Mouse (Mus musculus): Measurements from ENCODE around the gene Pbp2.
A peak's percentile ranks its signal among the peaks of the same experiment; 100 is the strongest.

The Pbp2 gene

DNA sequence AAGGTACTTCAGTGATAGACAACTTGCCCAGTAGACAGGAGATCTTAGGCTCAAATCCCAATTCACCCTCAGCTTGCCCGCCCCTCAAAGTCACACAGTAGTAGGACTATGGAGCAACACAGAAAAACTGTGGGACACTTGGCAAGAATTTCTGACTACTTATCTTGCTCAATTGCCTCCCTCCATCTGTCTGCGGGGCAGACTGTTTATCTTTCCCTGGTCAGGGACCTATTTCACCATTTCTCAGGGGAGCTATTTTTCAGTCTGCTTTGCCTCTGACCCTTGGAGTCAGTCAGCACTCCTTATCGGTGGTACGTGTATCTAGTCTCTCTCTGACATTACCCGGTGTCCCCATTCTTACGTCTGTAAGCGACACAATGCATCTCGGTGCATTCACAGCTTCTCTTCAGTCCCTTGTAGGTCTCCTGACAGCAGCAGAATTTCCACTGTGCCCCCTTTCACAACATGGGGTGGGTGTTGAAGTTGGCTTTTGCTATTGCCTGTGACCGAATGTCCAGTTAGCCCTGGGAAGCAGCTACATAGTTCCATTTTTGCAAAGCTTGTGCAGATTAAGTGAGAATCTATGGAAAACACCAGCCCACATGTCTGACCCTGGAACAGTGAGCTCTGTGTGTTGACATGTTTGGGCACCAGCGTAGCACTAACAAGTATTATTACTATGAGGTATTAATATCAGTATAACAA lies 7.6 kb downstream of the Pbp2 start:
- no peak for DNase-seq (ENCODE audit: low spot score)

DNA sequence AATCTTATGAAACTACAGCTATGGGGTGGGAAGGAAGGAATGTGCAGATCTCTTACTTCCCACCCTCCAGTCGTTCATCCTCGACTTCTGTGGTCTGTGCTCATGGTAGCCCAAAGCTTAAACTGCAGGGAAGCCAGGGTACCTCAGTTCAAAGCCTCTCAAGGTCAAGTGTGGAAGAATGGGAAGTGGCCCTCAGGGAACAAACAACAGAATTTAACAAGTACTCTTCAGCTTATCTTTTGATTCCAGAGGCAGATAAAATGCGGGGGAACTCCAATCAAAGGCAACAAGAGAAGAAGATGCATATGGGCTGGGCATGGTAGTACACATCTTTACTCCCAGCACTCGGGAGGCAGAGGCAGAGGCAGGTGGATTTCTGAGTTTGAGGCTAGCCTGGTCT lies 9.7 kb downstream of the Pbp2 start:
- DNase-seq (ENCODE audit: low spot score) = no peak

DNA sequence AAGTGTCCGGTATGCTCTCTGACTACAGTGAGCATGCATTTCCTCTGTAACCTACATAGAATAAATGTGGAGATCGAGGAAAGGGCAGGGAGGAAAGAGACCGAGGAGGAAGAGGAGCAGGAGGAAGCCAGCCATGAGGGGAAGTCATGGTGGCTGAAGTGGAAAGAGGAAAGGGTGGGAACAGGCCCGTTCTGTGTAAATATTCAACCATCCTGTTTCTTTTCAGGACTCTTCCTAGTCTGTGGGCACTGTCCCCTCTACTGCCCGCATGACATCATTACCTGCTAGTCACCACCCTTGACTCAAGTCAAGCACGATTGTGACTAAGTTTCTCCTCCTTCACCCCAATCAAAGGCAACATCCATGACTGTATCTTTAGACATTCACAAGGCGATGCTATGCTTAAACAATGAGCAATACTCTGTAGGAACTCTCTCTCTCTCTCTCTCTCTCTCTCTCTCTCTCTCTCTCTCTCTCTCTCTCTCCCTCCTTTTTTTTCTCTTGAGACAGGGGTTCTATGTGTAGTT lies 11.1 kb downstream of the Pbp2 start:
- no peak for DNase-seq (ENCODE audit: low spot score)

DNA sequence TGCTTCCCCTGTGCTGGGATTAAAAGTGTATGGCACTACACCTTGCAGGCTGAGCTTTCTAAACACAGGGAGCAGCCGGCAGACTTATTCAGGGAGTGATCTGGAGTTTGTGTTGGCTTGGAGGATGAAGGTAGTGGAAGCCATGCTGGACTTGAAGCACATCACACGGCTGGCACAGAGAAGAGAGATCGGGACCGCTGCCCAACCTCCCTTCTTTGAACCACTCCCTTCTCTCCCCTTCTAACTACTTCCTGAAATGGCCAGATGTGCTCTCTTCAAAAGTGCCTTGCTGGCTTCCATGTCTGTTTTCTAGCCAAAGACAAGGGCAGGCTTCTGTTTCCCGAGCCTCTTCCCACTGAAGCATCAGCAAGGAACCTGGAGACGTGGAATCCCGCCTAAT lies 12.6 kb downstream of the Pbp2 start:
- DNase-seq (ENCODE audit: low spot score) = no peak

DNA sequence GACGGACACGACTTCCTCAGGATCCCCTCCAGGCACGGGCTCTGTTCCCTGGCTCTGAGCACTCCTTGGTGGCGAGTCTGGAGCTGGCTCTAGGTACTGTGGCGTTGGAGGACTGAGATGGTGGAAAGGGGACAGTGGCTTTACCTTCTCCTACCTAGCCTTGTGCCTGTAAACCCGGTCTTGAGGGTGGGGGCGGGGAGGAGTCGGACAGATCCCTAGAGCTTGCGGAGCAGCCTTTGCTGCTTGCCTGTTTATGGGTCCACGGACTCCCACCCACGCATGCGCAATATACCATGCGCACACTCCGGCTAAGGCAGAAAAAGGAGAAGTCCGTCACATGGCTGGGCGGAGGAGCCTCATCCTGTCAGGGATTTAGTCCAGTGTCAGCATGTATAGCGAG lies 13.9 kb downstream of the Pbp2 start:
- DNase-seq (ENCODE audit: low spot score) = peak; percentile 41

DNA sequence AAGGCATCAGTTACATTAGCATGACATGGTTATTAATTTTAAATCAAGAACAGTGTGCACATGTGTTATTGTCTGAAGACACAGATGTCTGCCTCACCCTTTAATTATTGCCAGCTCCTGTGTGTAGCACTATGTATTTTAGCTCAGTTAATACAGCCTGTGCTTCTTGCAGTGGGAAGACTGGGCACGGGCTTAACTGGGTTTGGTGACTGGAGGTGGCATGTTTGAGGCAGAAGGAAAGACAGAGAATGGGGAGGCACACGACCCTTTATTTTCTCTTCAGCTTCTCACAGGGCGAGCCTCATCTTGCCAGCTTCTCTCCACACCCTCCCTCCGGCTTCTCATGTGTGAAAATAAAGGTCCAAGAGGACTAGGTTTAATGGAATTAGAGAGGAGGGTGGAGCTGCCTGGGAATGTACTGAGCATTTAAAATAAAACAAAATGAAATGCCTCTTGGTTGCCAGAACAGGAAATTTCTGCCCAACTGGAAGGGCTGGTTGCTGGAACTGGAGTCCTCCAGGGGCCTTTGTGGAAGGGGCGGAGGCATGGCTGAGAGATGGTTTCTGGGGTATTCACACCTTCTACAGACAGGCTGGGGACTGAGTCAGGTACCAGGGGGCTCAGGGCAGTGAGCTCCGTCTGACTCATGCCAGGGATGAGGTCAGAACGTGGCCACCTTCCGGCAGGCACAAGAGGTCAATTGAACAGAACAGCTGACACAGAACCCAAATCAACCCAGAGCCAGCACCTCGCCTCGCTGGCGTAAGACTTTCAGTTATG lies 14.9 kb downstream of the Pbp2 start:
- DNase-seq (ENCODE audit: low spot score) = no peak

DNA sequence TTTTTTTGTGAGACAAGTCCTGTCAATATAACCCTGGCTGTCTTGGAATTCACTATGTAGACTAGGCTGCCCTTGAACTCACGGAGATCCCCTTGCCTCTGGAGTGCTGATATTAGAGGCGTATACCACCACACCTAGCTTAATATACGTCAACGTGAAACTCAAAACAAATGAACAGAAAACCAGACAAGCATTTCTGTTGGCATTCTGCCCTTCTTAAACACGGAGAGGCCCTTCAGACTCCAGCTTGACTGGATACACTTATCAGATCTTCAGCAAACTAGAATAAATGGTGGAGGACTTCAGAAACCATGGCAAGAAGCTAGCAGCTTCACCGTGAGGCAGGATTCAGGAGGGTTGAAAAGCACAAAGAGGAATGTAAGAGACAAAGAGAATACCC lies 16.1 kb downstream of the Pbp2 start:
- no peak for DNase-seq (ENCODE audit: low spot score)

DNA sequence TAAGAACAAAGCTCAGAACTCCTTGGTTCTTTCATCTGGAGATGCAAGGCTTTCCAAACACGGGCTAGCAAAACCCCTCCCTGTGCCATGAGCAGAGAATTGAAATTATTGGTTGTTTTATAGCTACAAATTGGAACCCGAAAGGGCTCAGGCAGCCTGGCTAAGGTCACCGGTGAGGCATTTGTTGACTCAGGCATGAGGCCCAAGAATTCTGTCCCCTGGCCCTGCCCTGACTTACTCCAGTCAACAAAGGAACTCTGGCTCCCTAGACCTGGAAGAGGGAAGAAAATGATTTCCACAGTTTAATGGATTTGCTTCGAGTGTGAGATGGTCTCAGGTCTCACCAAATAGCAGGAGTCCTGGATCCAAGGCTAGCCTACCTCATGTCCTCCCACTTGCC lies 17.8 kb downstream of the Pbp2 start:
- no peak for DNase-seq (ENCODE audit: low spot score)

DNA sequence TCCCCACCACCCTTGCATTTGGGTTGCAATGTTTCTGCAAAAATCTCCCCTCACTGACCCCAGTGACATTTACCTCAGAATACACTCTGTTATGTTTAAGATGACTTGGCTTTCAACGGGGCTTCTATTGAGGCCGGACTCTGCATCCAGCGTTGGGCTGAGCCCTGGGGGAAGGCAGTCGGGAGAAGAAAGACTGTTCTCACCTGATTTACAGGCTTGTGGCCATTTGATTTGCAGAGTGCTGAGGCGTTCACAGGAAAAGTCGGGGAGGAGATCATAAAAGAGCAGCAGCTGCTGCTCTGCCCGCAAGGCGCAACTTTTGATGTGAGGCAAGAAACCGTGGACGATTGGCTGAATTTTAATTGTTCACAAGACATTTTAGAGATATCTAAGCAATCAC lies 30.3 kb downstream of the Pbp2 start:
- no peak for DNase-seq (ENCODE audit: low spot score)

DNA sequence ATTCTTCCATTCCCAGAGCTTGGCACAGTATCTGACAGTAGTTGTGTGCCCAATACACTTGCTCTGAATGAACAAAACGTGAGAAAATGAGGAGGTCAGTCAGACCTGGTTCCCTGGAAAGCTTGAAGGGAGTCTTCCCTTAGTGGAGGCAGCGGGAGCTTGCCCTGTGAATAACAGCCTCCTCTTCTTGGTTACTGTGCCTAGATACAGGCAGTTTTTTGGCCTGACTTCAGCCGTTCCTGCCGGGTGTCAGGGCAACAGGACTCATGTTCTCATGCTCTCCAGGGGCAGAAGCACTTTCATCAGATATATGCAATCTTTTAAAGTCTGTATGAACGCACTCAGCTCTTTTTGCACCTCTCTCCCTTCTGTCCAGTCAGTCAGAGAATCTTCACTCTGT lies 30.9 kb downstream of the Pbp2 start:
- DNase-seq (ENCODE audit: low spot score) = no peak

DNA sequence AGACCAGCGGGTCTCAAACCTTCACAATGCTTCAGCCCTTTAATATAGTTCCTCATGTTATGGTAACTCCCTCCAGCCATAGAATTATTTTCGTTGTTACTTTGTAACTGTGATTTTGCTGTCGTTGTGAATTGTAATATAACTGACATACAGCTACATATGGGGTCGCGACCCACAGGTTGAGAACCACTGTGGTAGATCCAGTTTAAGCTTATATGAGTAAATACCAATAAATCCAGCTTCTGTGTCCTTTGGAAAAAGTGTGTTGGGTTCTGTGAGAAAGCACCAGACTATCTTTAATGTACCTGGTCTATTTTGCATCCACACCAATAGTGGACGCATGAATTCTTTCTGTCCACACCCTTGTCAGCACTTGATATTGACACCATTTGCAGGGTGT lies 31.9 kb downstream of the Pbp2 start:
- no peak for DNase-seq (ENCODE audit: low spot score)

DNA sequence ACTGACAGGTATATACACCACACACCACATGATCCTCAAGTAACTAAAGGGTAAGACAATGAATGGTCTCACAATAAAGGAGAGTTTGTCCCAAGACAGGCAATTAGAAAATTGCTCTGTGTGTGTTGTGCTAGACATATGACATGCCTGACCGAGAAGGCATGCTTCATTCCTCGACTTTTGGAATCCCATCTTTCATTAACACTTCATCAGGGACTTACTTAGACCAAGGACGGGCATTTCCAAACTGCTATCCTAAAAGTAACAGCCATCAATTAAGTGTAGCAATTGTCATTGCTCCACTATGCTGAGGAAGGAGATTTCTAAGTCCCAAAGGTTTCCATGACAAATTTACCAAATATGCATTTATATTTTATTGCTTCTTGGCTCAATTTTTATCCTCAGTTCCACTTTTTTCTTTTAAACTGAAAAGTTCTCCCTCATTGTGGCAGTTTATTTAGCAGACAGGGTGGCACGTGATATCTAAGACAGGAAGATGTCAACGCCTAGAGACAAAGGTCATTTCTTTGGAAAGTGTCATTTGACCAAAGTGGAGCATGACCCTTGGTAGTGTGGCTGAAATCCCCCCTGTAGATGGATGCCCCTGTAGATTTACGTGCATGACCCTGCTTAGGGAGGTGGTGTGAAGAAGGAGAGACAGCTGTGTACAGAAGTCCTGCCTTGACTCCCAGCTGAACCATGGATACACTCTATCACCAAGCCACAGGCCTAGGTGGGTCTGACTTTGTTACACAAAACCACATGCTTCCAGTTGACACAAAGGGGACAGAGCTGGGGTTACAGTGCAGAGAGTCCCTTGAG lies 33.5 kb downstream of the Pbp2 start:
- no peak for DNase-seq (ENCODE audit: low spot score)

DNA sequence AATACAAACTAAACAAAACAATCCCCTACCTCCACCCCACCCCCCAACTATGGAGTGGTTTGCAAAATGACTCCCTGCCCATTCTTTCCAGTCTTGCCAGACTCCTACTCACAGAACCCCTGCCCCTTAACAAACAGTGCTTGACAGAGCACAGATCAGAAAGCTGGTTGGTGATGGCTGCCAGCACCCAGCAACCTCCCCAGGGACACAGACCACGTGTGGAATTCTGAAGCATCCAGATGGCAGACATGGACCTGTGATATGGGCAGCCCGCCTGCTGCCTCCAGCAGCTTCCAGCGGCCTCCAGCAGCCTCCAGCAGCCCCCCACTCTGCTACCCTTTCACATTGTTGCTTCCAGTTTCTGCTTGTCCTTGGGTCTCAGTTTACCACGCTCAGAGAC lies 35.0 kb downstream of the Pbp2 start:
- no peak for DNase-seq (ENCODE audit: low spot score)

DNA sequence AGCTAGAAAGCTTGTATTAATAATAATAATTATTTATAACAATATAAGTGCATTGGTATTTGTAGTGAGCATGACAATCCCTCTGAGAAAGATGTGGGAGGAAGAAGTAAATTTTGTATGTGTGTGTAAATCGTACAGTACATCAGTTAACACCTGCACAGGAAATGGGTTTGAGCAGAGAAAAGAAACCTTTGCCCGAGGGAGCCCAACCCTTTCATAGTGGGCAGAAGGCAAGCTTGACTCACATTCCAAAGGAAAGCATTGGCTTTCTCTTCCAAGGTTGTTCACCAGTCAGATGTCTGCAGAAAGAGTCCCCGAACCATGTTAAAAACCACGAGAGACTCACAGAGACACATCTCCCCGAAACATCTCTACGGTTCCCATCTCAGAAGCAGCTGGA lies 37.1 kb downstream of the Pbp2 start:
- no peak for DNase-seq (ENCODE audit: low spot score)

DNA sequence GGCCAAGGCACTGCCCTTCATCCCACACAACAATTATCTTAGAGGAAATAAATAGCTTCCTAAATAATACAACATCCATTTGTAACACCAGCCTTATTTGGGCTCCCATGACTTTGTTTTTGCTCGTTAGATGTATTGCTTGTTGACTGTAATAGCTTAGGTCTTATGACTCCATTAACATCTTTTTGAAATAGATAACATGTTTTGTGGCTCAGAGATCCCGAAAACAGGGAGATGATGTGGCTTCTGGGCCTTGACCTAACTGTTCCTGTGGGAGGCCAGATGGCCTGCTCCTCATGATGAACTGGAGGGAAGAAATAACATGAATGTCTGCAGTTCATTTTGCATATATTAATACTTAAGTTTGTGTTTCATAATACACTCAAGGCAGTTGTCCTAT lies 38.4 kb downstream of the Pbp2 start:
- no peak for DNase-seq (ENCODE audit: low spot score)

DNA sequence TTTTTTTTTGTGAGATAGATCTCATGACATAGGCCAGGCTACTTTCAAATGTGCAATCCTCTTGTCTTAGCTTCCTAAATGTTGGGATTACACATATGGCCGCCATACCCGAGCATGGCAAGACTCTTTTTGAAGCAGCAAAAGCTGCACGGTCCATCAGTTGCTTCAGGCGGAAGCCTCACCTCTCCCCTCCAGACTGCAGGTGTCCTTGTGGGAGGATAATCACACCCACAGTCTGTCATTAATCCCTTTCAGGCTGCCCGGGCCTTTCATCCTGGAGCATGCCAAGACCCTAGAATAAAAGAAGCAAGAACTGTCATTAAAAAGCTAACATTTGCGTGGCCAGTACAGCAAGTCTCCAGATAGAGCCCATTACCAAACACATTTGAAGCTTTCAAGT lies 40.6 kb downstream of the Pbp2 start:
- no peak for DNase-seq (ENCODE audit: low spot score)

DNA sequence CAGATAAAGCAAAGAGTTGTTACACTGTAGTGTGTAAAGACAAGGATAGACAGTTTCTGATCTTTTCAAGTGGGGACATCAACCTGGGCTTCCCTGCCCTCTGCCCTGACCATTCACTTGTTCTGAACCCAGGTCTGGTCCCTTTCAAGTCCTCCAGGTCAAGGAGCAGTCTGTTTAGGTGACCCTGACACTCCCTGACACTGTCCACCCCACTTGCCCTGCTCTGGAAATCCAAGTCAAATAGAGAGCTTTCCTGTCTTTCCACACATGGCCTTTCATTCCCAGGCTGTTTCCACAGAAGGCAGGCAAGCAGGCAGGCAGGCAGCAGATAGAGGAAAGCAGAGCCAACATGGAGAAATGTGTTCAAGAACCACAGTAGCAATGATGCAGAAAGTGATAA lies 41.8 kb downstream of the Pbp2 start:
- no peak for DNase-seq (ENCODE audit: low spot score)

DNA sequence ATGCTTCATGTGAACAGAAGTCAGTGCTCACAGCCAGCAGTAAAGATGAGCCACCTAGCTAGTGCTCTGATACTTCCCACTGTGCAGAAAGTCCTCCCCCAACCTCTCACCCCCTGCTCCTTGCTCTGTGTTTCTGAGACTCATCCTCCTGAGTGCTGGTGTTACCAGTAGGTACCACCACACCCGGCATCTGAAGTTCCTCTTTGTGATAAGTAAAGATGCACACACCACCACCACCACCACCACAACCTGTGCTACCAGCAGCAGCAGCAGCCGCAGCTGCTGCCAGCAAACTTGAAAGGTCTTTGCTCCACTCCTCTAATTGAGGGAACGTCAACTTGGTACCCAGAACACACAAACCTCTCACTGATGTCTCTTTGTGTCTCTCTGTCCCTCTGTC lies 43.0 kb downstream of the Pbp2 start:
- DNase-seq (ENCODE audit: low spot score) = no peak

DNA sequence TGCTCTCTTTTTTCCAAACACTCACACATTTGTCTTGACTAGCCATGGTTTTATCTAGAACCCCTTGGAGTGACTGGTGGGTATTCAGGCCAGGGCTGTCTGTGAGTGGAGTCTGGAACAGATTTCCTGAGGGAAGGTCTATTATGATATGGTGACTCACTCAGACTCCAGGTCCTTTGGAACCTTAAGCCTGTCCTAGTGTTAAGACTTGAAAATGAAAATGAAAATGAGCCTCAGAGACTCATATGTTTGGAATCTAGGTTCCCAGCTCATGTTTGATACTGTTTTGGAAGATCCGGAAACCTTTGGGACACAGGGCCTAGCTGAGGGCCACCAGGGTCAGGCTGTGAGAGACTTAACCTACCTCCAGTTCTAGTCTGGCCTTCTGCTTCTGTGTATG lies 44.1 kb downstream of the Pbp2 start:
- DNase-seq (ENCODE audit: low spot score) = no peak

DNA sequence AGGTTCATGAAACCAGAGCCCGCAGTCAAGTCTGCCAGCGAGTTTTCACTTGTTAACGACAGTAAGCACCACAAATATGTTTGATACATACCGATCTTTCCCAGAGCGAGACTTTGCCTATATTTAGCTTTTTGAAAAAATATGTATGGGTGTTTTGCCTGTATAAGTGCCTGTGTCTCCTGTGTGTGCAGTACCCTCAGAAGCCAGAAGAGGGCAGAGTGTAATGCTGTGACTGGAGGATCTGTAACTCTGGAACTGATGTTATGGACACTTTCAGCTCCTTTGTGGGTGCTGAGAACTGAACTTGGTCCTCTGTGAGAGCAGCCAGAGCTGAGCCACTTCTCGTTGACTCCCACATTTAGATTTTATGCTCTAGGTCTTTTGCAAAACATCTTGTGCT lies 46.1 kb downstream of the Pbp2 start:
- DNase-seq (ENCODE audit: low spot score) = no peak

DNA sequence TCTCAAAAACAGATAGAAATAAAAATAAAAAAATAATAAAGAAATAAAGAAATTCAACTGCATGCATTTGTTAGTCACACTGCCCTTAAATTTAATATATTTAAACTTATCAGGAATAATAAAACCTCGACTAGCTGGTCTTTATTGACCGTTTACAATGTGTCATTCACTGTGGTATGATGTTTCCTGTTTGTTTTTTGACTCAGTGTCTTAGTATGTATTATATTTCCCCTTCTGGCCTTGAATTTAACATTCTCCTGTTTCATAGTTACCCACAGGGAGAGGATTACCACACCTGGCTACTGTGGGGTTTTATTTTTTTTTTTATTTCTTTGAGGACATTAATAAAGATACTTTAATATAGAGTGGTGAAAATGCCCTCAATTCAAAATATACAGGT lies 47.6 kb downstream of the Pbp2 start:
- no peak for DNase-seq (ENCODE audit: low spot score)

DNA sequence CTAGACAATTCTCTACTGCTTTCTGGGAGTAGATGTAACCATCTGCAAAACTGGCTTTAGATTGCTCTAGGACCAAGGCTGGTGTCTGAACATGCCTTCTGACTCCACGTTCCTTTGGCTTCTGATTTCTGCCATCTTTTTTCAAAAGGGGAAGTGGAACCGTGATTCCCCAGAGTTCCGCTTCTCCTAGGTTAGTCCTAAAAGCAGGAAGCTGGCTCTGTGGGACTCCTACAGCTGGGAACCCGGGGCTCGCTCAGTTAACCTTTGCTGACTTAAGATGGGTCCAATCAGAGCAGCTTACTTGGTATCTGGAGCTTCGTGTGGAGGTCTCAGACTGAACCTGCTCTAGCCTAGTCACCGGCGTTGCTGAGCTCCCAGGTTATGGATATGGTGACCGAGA lies 49.1 kb downstream of the Pbp2 start:
- no peak for DNase-seq (ENCODE audit: low spot score)

DNA sequence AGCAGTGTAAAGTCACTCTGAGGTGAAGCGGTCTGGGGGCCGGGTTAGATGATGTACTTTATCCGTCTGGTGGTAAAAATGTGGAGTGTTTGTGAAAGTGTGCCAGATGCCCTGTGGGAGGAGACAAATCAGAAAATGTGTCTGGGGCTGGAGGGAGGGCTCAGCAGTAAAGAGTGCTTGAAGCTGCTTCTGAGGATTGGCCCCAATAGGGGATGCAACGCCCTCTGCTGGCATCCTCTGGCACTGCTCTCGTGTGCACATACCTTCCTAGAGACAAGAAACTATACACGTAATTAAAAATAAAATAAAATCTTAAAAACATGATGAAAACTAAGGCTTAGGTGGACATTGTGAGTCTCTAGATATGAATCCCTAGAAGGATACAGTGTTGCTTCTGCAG lies 49.8 kb downstream of the Pbp2 start:
- DNase-seq (ENCODE audit: low spot score) = no peak
